Mouse (Mus musculus): ENCODE measurements around the gene Rhof. TPM values are rescaled to one million over a fixed set of nuclear protein-coding genes. Genes with fewer than 3 reads are reported as not detected.
A peak's percentile ranks its signal among the peaks of the same experiment; 100 is the strongest.

The Rhof gene
- polyA plus RNA-seq, 1 experiment from 2014 or later: 0.33 TPM

GRCm38 (mm10) chr5:123142161-123143157 is 10.0 kb upstream of the Rhof start, which contains the start of gene Setd1b:
Gene Setd1b, plus strand, starts transcription at chr5:123142193.
- TF ChIP-seq CTCF (IDR thresholded peaks at IDR 0.05): no peak
- DNase-seq (ENCODE audit: low read depth, low spot score) (no peak), ATAC-seq (no peak)
- in situ Hi-C loops (cut with MboI; ENCODE audit: low pct_unique_long_range_greater_than_20kb): loop anchor here (25.0 kb wide), 3 partner anchors 855 to 1370 kb away; partner anchors contain the start of genes Ppp1cc and Pptc7
- ChIA-PET POLR2A (interaction anchor here (0.6 to 1.4 kb wide), 3 partner anchors 8 to 72 kb away, joined by 4 to 10 read pairs (median 5); no protein-coding TSS in a partner anchor), CTCF (interaction anchor here (1.1 to 1.2 kb wide), 2 partner anchors 8 to 9 kb away, joined by 3 read pairs; no protein-coding TSS in a partner anchor)
- no peaks in the 10 kb centered on the region for H3K27me3 ChIP-seq

- DNase-seq (ENCODE audit: low read depth, low spot score): no peak
- H3K27me3 ChIP-seq: no peaks in the 10 kb centered on the region
- ATAC-seq: no peak
- in situ Hi-C loops (cut with MboI; ENCODE audit: low pct_unique_long_range_greater_than_20kb): loop anchor here (25.0 kb wide), 3 partner anchors 854 to 1371 kb away; partner anchors contain the start of genes Ppp1cc and Pptc7
- POLR2A ChIA-PET: interaction anchor here (1.4 kb wide), 1 partner anchor 9 kb away, joined by 5 read pairs; no protein-coding TSS in a partner anchor
- no peak for TF ChIP-seq CTCF (IDR thresholded peaks at IDR 0.05)
- CTCF ChIA-PET: interaction anchor here (1.1 to 3.0 kb wide), 2 partner anchors 8 kb away, joined by 3 to 18 read pairs; no protein-coding TSS in a partner anchor
Observed at GRCm38 (mm10) chr5:123141555-123142160, 9.2 kb upstream of the Rhof start.

- in situ Hi-C loops (cut with MboI; ENCODE audit: low pct_unique_long_range_greater_than_20kb): loop anchor here (25.0 kb wide), 3 partner anchors 854 to 1371 kb away; partner anchors contain the start of genes Ppp1cc and Pptc7
- no peak for TF ChIP-seq CTCF (IDR thresholded peaks at IDR 0.05)
- H3K27me3 ChIP-seq: no peaks in the 10 kb centered on the region
- peak; percentile 83 for DNase-seq (ENCODE audit: low read depth, low spot score)
- ATAC-seq: no peak
- ChIA-PET POLR2A (interaction anchor here (0.8 to 2.0 kb wide), 3 partner anchors 8 to 152 kb away, joined by 4 to 11 read pairs (median 5); no protein-coding TSS in a partner anchor), CTCF (interaction anchor here (1.1 to 3.0 kb wide), 2 partner anchors 8 to 9 kb away, joined by 3 to 18 read pairs; no protein-coding TSS in a partner anchor)
Observed at GRCm38 (mm10) chr5:123140694-123141554, 8.4 kb upstream of the Rhof start.

- H3K27me3 ChIP-seq: no peaks in the 10 kb centered on the region
- TF ChIP-seq CTCF (IDR thresholded peaks at IDR 0.05): no peak
- ChIA-PET POLR2A (interaction anchor here (0.5 to 2.0 kb wide), 3 partner anchors 9 to 810 kb away, joined by 4 to 11 read pairs (median 8); no protein-coding TSS in a partner anchor), CTCF (interaction anchor here (3.0 kb wide), 1 partner anchor 10 kb away, joined by 18 read pairs; no protein-coding TSS in a partner anchor)
- ATAC-seq (no peak), DNase-seq (ENCODE audit: low read depth, low spot score) (no peak)
- in situ Hi-C loops (cut with MboI; ENCODE audit: low pct_unique_long_range_greater_than_20kb): loop anchor here (25.0 kb wide), 3 partner anchors 853 to 1372 kb away; partner anchors contain the start of genes Ppp1cc and Pptc7
Observed at GRCm38 (mm10) chr5:123139722-123140627, 7.5 kb upstream of the Rhof start.

- DNase-seq (ENCODE audit: low read depth, low spot score) (no peak), ATAC-seq (no peak)
- in situ Hi-C loops (cut with MboI; ENCODE audit: low pct_unique_long_range_greater_than_20kb): loop anchor here (25.0 kb wide), 3 partner anchors 852 to 1373 kb away; partner anchors contain the start of genes Ppp1cc and Pptc7
- POLR2A ChIA-PET: interaction anchor here (0.5 to 2.0 kb wide), 4 partner anchors 10 to 809 kb away, joined by 3 to 11 read pairs (median 6); no protein-coding TSS in a partner anchor
- CTCF ChIA-PET: interaction anchor here (0.7 to 3.0 kb wide), 2 partner anchors 11 to 577 kb away, joined by 3 to 18 read pairs; no protein-coding TSS in a partner anchor
- H3K27me3 ChIP-seq: no peaks in the 10 kb centered on the region
- TF ChIP-seq CTCF (IDR thresholded peaks at IDR 0.05): no peak
Observed at GRCm38 (mm10) chr5:123138953-123139721, 6.6 kb upstream of the Rhof start.

GRCm38 (mm10) chr5:123138230-123138911 is 5.9 kb upstream of the Rhof start:
- POLR2A ChIA-PET: interaction anchor here (0.6 to 2.0 kb wide), 4 partner anchors 11 to 151 kb away, joined by 3 to 11 read pairs (median 7); no protein-coding TSS in a partner anchor

GRCm38 (mm10) chr5:123137910-123138229 is 5.4 kb upstream of the Rhof start:
- no peaks in the 10 kb centered on the region for H3K27me3 ChIP-seq
- DNase-seq (ENCODE audit: low read depth, low spot score): no peak
- ChIA-PET POLR2A (interaction anchor here (1.3 kb wide), 1 partner anchor 12 kb away, joined by 9 read pairs; no protein-coding TSS in a partner anchor), CTCF (interaction anchor here (7.7 kb wide), 1 partner anchor 10 kb away, joined by 173 read pairs; no protein-coding TSS in a partner anchor)
- no peak for TF ChIP-seq CTCF (IDR thresholded peaks at IDR 0.05)
- ATAC-seq: no peak
- in situ Hi-C loops (cut with MboI; ENCODE audit: low pct_unique_long_range_greater_than_20kb): loop anchor here (25.0 kb wide), 3 partner anchors 851 to 1374 kb away; partner anchors contain the start of genes Ppp1cc and Pptc7

More at GRCm38 (mm10) chr5:123138230-123138911, 5.9 kb upstream of the Rhof start:
- peak; percentile 95 for DNase-seq (ENCODE audit: low read depth, low spot score)
- peak; percentile 38 for ATAC-seq
- in situ Hi-C loops (cut with MboI; ENCODE audit: low pct_unique_long_range_greater_than_20kb): loop anchor here (25.0 kb wide), 3 partner anchors 851 to 1374 kb away; partner anchors contain the start of genes Ppp1cc and Pptc7
- no peaks in the 10 kb centered on the region for H3K27me3 ChIP-seq
- TF ChIP-seq CTCF (IDR thresholded peaks at IDR 0.05): no peak
- CTCF ChIA-PET: interaction anchor here (0.7 to 7.7 kb wide), 2 partner anchors 10 to 577 kb away, joined by 3 to 173 read pairs; no protein-coding TSS in a partner anchor
